Mouse (Mus musculus) v-Abl transformed pro-B cells (cell line): ENCODE results near the gene Zmiz1.

ENCODE experiments used
- in situ Hi-C, 2 experiments: fragments of 400-800 bp; cut with MboI; formaldehyde crosslinking; loops; one replicate each; pipeline ENCODE4 v1.15.1; 2025; ENCODE audit not compliant: unreplicated experiment in 2 of 2

Zmiz1 gene

DNA sequence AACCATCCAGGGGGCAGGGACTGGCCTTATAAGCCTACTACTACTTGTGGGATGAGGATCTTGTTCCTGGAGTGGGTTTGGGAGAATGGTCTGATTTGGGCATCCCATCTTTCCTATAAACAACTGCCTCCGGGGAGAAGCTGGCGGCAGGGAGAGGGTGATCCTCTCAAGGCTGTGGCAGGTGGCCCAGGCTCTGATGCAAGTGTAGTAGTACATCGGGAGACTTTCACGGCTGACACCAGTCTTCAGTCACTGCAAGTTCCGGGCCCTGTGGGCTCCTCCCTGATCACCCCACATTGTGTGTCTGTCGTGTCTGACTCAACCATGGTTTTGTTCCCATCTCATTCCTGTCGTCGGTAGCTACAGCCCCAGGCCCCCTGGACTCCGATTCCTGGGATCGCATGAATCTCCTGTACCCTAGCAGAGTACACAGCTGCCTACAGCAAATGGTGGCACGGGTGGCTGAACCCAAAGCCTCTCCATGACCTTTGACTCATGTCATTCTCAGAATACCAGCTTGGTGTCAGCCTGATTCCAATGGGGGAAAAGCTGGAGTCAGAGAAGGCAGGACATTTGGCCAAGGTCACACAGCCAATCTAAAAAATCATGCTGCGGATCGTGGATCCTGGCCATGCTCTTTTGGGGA, 49.2 kb downstream of the Zmiz1 start:
- in situ Hi-C loops: loop anchor here in 1 of 2 experiments (5.0 kb wide), 1 partner anchor 36 kb away; no protein-coding TSS in a partner anchor

DNA sequence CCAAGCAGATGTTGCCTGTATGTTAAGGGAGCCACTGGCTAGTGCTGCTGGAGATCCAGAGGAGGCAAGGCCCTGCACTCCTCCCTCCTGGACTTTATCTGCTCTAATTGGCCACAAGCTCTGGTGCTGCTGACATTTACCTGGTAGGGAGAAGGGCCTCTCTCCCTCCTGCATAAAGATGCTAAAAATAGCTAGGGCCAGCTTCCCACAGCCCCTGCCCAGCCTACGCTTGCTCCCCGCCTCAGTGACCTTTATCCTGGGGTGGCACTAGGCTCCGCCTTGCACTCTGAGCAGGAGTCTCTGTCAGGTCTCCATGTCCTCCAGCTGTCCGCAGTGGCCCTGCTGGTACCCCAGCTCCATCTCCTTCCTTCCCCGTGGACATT, 49.8 kb downstream of the Zmiz1 start:
- in situ Hi-C loops: loop anchor here in 1 of 2 experiments (5.0 kb wide), 1 partner anchor 36 kb away; no protein-coding TSS in a partner anchor

DNA sequence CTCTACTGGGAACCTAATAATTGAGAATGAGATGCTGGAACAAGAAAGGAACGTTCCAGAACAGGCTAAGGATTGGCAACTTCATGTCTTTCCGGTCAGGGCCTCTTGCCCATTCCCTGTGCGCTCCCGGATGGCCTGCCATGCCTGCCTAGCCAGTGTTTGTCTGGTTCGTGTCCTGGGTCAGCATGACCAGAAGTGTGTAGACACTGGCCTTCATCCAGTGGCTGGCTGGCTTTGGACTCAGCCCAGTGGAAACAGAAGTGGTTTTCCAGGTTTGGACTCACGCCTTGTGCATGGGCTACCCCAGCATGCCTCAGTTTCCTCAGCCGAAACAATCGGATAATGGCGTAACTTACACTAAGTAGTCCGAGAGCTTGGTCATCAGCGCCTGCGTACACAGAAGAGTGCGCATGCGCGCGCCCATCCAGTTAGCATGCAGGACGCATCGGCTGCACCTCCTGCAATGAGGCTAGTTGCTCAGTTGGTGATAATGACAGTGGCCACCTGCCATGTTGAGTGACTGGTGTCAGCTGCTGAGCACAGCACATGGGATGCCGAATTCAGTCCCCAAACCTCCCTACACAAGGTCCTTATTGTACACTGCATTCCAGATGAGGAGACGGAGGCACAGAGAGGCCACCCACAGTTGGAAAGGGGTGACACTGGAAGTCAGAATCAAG, 50.6 kb downstream of the Zmiz1 start:
- in situ Hi-C loops: loop anchor here in 1 of 2 experiments (5.0 kb wide), 1 partner anchor 37 kb away; no protein-coding TSS in a partner anchor

GRCm38 (mm10) chr14:25510362-25510761, 51.4 kb downstream of the Zmiz1 start:
- in situ Hi-C loops: no loop called here

DNA sequence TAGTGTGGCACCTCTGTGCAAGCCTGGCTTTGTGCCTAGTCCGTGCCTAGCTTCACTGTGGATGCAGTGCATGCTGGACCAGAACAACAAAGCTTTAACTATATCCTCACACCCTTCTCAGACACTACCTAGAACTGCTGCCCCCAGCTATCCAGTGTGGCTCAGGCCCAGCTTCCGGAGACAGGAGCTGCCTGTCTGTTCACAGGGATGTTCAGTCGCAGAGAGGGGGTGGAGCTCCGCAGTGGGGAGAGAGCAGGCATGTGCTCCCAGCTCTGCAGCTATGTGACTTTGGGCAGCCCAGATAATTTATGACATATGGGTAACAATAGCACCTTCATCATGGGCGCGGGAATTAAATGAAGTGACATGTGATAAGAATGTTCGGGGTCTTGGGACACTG, 52.0 kb downstream of the Zmiz1 start:
- in situ Hi-C loops: no loop called here

DNA sequence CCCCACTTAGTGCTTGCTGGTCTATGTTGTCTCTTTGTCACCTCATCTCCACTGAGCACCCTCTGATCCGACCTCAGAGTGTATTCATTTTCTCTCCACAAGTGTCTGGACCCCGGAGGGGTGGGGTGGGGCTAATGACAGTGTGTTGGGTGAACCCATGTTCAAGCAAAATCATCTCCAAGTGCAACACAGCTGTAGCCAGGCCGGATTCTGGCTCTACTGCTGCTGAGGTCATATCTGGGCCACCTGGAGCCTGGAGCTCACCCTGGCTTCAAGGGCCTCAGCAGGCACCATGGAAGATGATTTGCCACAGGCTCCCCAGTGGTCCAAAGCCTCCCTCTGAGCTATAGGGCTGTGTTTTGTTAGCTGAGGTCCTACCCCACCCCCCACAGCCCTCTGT, 52.6 kb downstream of the Zmiz1 start:
- in situ Hi-C loops: no loop called here

GRCm38 (mm10) chr14:25511967-25512366, 53.0 kb downstream of the Zmiz1 start:
- in situ Hi-C loops: no loop called here

- in situ Hi-C loops: no loop called here
Measured at GRCm38 (mm10) chr14:25512803-25513202, 53.8 kb downstream of the Zmiz1 start.

- in situ Hi-C loops: no loop called here
Measured at GRCm38 (mm10) chr14:25513496-25513895, 54.5 kb downstream of the Zmiz1 start.

DNA sequence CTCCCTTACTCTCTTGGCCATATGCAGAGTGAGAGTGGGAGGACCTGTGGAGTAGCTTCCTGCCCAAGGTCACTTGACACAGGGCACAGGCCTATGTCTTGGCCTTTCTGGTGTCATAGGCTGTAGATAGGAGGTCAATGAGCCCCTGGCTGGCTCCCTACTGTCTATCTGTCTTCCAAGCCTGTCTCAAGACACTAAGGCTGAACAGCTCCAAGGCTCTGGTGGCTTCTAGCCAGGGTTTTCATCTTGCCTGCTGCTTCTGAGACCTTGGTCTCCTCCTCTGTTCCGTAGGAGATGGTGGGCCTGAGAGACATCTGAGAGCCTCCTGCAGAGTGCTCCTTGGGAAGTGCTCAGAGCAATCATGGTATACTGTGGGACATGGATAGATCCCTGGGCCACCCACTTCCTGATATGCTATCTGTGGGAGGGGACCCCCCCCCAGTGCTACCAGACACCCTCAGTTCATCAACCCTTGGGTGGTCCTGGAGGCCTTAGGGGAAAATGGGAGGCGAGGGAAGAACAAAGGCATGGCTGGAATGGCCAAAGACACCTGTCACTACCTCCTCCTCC, 56.0 kb downstream of the Zmiz1 start:
- in situ Hi-C loops: loop anchor here (5.0 kb wide), 3 partner anchors 37 to 47 kb away; no protein-coding TSS in a partner anchor

GRCm38 (mm10) chr14:25515924-25516323, 56.9 kb downstream of the Zmiz1 start:
- in situ Hi-C loops: loop anchor here (5.0 kb wide), 3 partner anchors 36 to 46 kb away; no protein-coding TSS in a partner anchor

- in situ Hi-C loops: loop anchor here (5.0 kb wide), 3 partner anchors 35 to 45 kb away; no protein-coding TSS in a partner anchor
Measured at GRCm38 (mm10) chr14:25516640-25517591, 57.9 kb downstream of the Zmiz1 start.

- in situ Hi-C loops: loop anchor here (5.0 kb wide), 3 partner anchors 34 to 46 kb away; no protein-coding TSS in a partner anchor
Measured at GRCm38 (mm10) chr14:25518645-25519044, 59.7 kb downstream of the Zmiz1 start.

DNA sequence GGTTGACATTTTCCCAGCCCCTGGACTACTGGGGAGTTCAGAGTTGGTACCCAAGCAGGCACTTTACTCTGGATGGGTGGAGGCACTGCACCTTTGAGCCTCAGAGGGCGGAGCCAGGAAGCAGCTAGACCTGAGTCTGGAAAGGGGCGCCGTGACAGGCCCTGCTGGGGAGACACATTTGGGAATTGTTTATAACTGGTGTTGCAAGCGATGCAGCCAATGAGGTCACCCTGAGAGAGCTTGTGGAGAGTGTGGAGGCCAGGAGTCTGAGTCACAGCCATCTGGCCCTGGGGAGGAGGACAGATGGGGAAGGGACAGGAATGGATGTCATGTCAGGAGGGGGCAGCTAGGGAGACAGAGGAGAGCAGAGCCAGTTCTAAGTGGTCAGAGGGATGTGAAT, 60.7 kb downstream of the Zmiz1 start:
- in situ Hi-C loops: loop anchor here (5.0 kb wide), 3 partner anchors 33 to 47 kb away; no protein-coding TSS in a partner anchor

DNA sequence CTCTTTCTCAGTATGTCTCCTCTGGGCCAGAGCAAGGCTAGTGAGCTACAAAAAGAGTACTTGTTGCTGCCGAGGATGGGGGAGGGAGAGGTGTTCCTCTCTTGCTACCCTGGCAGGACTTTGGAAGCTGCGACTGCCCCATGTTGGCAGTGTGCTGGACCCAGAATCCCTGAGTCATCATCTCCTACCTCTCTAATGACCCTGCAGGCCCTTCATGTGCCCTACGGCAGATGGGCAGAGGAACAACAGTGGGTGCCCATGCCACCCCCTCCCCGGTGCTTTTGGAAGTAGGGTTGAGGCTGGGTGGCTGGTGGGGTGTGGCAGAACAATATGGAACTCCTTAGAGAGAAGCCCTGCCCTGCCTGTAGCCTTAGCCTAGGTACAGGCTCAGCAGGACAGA, 61.6 kb downstream of the Zmiz1 start:
- in situ Hi-C loops: no loop called here

DNA sequence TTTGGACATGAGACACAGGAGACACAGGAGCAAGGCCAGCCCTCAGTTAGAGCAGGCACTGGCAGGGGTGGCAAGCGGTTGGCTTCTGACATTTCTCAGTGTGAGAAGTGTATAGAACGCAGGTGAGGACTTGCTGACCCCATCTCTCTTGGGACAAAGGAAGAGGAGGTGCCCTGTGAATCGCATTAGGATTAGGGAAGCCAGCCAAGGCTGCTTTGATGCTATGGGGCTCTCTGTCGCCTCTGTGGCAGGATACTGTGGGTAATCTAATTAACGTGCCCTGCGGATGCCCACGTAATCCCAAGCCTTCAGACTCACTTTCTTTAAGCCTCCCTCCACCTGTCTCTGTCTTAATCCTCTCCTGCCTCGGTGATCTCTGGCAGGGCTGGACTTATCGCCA, 62.0 kb downstream of the Zmiz1 start:
- in situ Hi-C loops: no loop called here

- in situ Hi-C loops: no loop called here
Measured at GRCm38 (mm10) chr14:25521500-25521899, 62.5 kb downstream of the Zmiz1 start.

DNA sequence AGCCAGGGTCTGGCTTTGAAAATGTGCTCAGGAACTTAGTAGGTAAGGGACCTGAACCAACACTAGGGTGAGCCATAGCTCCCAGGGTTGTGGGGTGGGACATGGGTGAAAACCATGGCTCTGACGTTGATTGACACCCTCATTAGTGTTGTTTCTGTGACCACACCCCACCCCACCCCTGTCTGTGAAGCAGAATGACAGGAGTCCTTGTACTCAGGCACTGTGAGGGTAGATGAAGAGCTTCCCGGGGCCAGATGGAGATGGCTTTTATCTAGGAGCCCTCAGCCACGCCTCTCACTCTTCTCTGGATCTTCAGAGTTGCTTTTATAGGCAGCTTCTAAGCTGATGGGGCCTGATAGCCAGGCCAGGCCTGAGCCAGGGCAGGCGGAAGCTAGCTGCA, 63.4 kb downstream of the Zmiz1 start:
- in situ Hi-C loops: no loop called here

GRCm38 (mm10) chr14:25523230-25524110, 64.5 kb downstream of the Zmiz1 start:
- in situ Hi-C loops: no loop called here
